Mouse (Mus musculus) limb, embryonic 10.5 days (tissue): ENCODE measurements around the gene 1700029I15Rik. TPM values are rescaled to one million over a fixed set of nuclear protein-coding genes. Genes with fewer than 3 reads are reported as not detected.

Source experiments
- DNase-seq: peaks from one replicate; pipeline ENCODE4 v3.0.0-alpha.2; 2017; ENCODE audit warnings: low spot score
- H3K27ac ChIP-seq: fragments of 300-500 bp; sonication (generic); 2 replicates; pipeline ENCODE4 v1.5.1; 2016; ENCODE audit warnings: mild to moderate bottlenecking
- H3K27me3 ChIP-seq: fragments of 300-500 bp; sonication (generic); 2 replicates; pipeline ENCODE4 v1.6.1; 2016; ENCODE audit warnings: low read depth, mild to moderate bottlenecking; ENCODE audit not compliant: poor library complexity, severe bottlenecking
- H3K36me3 ChIP-seq: fragments of 300-500 bp; sonication (generic); 2 replicates; pipeline ENCODE4 v1.6.1; 2016; ENCODE audit warnings: mild to moderate bottlenecking, moderate library complexity
- H3K4me1 ChIP-seq: fragments of 300-500 bp; sonication (generic); 2 replicates; pipeline ENCODE4 v1.6.1; 2016
- H3K4me3 ChIP-seq: fragments of 300-500 bp; sonication (generic); 2 replicates; pipeline ENCODE4 v1.5.1; 2016; ENCODE audit warnings: mild to moderate bottlenecking, moderate library complexity
- H3K9me3 ChIP-seq: fragments of 300-500 bp; sonication (generic); replicated peaks from 2 replicates; pipeline ENCODE4 v1.6.1; 2016; ENCODE audit warnings: mild to moderate bottlenecking
- WGBS: fragments of 180-500 bp; shearing (Covaris S2); methylation state at CpG from one replicate; pipeline ENCODE4 v1.1.7; 2016; 5-methylcytosine and 5-hydroxymethylcytosine counted together
- microRNA-seq: library from miRNA; unstranded; fragments of <30 nt; microRNA quantifications from one replicate; pipeline ENCODE4, GENCODE M21; 2017
- polyA plus RNA-seq: library from polyadenylated mRNA; unstranded; fragments of >200 nt; fragmentation: Nextera tagmentation; extraction: Ambion mirVana; gene quantifications from 2 replicates; pipeline ENCODE4 v1.2.1, GENCODE M21; 2016

The 1700029I15Rik gene
- polyA plus RNA-seq, 1 experiment from 2014 or later, result 2.5 TPM

DNA sequence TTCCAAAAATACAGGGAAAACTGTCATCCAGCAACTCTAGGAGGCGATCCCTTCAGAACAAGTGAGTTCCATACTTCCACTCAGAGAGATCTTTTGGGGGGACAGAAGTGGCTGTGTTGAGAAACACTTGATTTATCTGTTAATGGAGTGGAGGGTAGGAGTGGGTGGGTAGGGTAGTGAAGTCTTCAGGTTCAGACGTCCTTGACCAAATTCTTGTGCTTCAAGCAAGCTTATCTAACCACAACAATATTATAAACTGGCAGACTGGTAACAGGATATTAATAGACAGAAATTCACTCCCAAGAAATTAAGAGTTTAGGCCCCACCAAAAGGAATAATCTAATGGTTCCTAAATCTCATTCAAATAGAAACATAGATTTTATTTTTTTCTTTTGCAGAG is 47.8 kb downstream of the 1700029I15Rik start:
- Histone ChIP-seq H3K4me3 (no peak overlapping the region), H3K4me1 (peaks cover 44% of the 10 kb centered on the region), H3K9me3 (no peaks in the 10 kb centered on the region), H3K27ac (no peak overlapping the region), H3K36me3 (peaks cover 17% of the 10 kb centered on the region), H3K27me3 (no peaks in the 10 kb centered on the region)
- WGBS, result 82% methylated on average over 2 of the region's 2 CpGs
- no peak for DNase-seq

DNA sequence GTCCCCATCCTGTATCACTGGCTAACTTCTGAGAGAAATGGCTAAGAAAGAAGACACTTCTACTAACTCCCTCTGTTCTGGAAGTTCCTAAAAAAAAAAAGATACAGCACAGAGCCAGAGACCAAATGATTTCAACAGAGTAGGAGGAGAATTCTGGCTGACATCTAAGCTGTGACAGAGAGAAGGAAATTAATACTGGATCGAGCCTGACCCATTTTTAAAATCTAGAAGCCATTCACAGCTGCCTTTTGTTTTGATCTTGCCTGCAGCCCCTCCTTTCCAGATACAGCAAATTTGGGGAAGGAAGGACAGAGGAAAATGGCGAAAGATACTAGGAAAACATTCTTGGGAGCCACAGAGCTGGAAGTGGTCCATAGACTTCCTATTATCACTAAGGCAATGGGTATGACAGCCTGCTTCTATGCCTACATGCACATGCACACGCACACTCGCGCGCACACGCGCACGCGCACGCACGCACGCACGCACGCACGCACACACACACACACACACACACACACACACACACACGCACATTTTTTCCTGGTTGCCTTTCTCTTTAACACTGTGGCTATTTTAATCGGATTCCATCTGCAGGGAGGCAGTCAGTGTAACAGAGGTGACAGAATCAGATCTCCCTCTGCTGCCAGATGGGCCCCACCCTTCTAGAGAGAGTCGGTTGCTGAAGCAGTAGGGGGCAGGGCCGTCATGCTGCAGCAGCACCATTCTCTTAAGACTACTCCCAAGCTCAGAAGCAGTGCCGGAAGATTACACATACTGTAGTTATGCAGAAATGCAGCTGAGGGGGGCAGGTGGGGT is 48.6 kb downstream of the 1700029I15Rik start:
- no peak for DNase-seq
- H3K9me3 ChIP-seq, result no peaks in the 10 kb centered on the region
- 73% methylated on average over 21 of the region's 21 CpGs for WGBS
- H3K36me3 ChIP-seq, result peaks cover 9% of the 10 kb centered on the region
- peak overlapping the region; percentile 22; the same call in 1 of the 2 replicates for H3K4me3 ChIP-seq
- H3K27ac ChIP-seq, result no peak overlapping the region
- peaks cover 44% of the 10 kb centered on the region for H3K4me1 ChIP-seq
- H3K27me3 ChIP-seq, result no peaks in the 10 kb centered on the region

DNA sequence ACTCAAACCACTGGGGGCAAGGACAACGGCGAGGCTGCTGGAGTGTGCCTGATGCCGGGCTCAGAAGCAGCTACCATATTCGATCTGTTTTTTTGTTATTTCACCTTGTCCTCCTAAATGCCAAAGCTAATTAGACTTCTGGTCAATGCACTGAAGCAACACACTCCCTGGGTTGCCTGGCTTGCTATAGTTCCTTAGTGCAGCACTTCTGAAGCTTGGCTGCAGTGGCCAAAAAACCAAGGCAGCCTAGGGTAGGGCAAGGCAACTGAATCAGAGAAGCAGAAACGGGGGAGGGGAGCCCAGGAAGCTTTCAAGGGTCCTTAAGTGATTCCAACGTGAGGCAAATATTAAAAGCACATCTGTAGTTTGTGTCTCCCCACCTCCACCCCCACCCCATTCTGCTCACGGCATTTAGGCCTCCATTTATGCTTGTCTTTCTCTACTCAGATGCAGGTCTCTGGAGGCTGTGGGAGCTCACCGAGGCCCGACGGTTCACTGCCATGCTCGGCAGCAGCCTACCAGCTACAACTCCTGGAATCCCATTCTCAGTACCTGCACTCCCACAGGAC is 49.4 kb downstream of the 1700029I15Rik start:
- WGBS, result 45% methylated on average over 11 of the region's 11 CpGs
- Histone ChIP-seq H3K4me1 (peaks cover 44% of the 10 kb centered on the region), H3K27ac (no peak overlapping the region), H3K9me3 (no peaks in the 10 kb centered on the region), H3K36me3 (peaks cover 2% of the 10 kb centered on the region; the same call in 1 of the 2 replicates), H3K27me3 (no peaks in the 10 kb centered on the region), H3K4me3 (peak overlapping the region; percentile 22; the same call in 1 of the 2 replicates)
- DNase-seq, result no peak

DNA sequence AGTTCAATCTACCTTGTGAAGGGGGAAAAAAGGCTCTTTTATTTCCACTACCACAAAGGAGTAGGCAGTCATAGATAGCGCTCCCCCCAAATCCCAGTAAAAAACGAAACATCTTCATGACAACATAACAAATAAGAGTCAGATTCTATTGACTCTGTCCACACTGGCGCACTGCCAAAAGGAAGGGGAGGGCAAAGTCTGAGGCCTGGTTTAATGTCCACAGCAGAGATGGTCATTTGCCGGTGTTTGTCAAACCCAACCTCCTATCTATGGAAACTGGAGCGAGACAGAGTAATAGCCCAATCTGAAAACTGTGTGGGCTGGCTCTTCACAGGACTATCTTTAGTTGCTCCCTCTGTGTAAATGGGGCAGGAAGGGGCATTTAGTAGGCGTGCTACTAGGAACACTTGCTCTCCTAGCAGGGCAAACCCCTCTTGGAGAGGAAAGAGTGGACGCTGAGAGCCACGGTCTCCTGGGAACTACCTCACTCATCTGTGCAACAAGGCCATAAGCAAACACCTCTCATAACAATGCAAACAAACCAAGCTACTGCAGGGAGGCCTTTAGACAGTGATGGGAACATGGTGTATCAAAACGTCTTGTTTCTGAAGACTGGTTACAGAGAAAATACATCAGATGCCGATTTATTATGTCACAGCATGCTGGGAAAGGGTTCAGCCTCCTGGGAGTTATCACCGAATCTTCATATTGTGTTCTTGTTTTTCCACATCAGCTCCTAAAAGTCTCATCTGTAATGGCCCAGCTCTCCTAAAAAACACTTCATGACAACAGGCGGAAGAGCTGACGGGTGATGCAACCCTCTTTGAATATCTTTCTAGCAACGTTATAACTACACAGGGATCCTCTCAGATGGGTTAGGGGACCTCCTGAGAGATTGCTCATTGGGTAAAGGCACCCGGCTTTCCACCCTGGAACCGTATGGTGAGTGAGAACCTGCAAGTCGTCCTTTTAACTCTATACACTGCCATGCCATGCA is 50.3 kb downstream of the 1700029I15Rik start:
- no peaks in the 10 kb centered on the region for H3K27me3 ChIP-seq
- DNase-seq, result no peak
- no peak overlapping the region for H3K27ac ChIP-seq
- H3K36me3 ChIP-seq, result no peaks in the 10 kb centered on the region
- H3K4me1 ChIP-seq, result peaks cover 44% of the 10 kb centered on the region
- H3K9me3 ChIP-seq, result no peaks in the 10 kb centered on the region
- peak overlapping the region; percentile 74 for H3K4me3 ChIP-seq
- WGBS, result 65% methylated on average over 17 of the region's 17 CpGs

DNA sequence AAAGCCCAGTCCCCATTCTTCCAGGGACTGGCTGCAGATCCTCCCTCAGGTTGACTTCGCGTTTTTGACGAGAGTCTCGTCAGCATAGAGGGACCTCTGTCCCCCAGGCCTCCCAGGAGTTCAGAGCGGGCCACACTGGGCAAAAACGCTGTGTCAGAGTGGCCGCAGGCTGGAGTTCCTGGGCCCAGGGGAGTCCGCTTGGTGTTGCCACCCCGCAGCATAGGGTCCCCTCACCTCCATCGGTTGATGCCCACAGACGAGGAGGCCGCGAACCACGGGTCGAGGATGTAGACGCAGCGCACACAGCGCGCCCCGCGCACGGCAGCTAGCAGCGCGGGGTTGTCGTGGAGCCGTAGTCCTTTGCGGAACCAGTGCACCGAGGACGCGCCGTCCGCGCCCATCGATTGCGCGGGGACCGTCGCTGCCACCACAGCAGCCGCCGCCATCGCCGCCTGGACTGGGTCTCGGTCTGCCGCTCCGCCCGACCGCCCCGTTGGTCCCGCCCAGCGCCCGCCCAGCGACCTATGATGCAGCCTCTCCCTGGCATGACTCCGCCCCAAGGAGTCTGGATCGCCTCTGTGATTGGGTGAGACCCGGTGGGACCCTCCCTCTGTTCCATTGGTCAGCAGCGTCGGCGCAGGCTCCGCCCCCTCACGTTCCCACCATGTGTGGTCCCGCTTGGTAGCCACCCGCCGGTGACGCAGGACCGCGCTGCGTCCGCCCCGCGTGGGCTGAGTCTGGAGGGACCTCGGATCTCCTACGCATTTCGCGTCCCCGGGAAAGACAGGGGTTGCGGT is 51.4 kb downstream of the 1700029I15Rik start, which contains the start of gene Cry2:
TSS of gene Cry2 (minus strand) at position 466 of the 797 bp plus-strand sequence.
- no peaks in the 10 kb centered on the region for H3K27me3 ChIP-seq
- H3K36me3 ChIP-seq, result no peaks in the 10 kb centered on the region
- peak within 1 kb of the TSS; percentile 82 for H3K27ac ChIP-seq
- H3K4me3 ChIP-seq, result peak within 1 kb of the TSS; percentile 74
- under 1% methylated on average over 76 of the region's 76 CpGs for WGBS
- H3K9me3 ChIP-seq, result no peaks in the 10 kb centered on the region
- peak; percentile 97 for DNase-seq
- H3K4me1 ChIP-seq, result peaks cover 39% of the 10 kb centered on the region

DNA sequence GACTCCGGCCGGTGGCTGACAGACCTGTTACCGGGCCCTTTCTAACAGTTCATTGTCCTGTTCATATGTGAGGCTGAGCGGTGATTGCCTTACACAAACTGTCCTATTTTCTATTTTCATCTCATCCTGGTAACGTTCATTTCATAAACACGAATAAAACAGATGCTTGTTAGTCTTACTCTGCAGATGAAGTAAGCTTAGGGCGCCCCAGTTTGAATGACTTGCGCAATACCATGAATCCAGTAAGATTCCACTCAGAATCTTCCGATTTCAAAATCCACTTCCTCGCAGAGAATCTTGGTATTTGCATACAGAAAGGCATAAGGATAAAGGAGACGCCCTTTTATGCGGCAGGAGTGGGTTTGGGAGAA is 52.0 kb downstream of the 1700029I15Rik start:
- H3K4me1 ChIP-seq, result peaks cover 39% of the 10 kb centered on the region
- H3K27ac ChIP-seq, result peak overlapping the region; percentile 82; the same call in 1 of the 2 replicates
- DNase-seq, result no peak
- H3K36me3 ChIP-seq, result no peaks in the 10 kb centered on the region
- H3K27me3 ChIP-seq, result no peaks in the 10 kb centered on the region
- 13% methylated on average over 12 of the region's 12 CpGs for WGBS
- H3K9me3 ChIP-seq, result no peaks in the 10 kb centered on the region
- peak overlapping the region; percentile 74 for H3K4me3 ChIP-seq

DNA sequence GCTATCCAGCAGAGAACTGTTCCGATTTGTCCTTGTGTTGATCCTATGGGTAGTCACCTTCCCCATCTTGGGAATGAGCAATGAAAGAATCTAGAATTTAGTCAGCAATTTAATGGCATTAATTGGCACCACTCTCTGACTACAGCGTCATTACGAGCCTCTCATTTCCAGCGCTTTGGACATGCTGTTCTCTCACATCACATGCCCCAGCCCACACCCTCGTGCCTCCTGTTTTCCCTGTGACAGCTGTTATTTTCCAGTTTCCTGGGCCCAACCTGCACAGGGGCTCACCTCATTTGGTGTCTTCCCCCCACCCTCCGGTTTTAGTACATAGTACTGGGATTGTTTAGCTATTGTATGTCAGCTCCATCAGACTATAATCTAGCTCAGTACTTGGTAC is 52.7 kb downstream of the 1700029I15Rik start:
- Histone ChIP-seq H3K36me3 (no peaks in the 10 kb centered on the region), H3K4me1 (peaks cover 39% of the 10 kb centered on the region), H3K27ac (no peak overlapping the region), H3K4me3 (no peak overlapping the region; the same call in 1 of the 2 replicates), H3K9me3 (no peaks in the 10 kb centered on the region), H3K27me3 (0 out of 2 replicates have a peak, but pooled peaks cover 3% of the 10 kb centered on the region)
- no peak for DNase-seq
- 66% methylated on average over 6 of the region's 6 CpGs for WGBS

Small RNA genes within 50 kb of the gene (microRNA-seq; reads per million reads assigned to microRNA genes)
- gene Mir7000, result not detected

Other genes with a start within 250 kb of the 1700029I15Rik start
- 19.6 and 20.6 TPM in 2 replicates for gene Pex16, start 7.9 kb upstream of the 1700029I15Rik start, polyA plus RNA-seq
- 11.5 and 13.0 TPM in 2 replicates for gene Large2, start 7.7 kb upstream of the 1700029I15Rik start, polyA plus RNA-seq
- gene Mapk8ip1, start 18.7 kb downstream of the 1700029I15Rik start, polyA plus RNA-seq, result 28.5 and 36.3 TPM in 2 replicates
- 19.0 and 25.2 TPM in 2 replicates for gene Cry2, start 51.5 kb downstream of the 1700029I15Rik start, polyA plus RNA-seq
- gene Slc35c1, start 78.0 kb downstream of the 1700029I15Rik start, polyA plus RNA-seq, result 11.1 and 11.2 TPM in 2 replicates
- 1.5 and 2.8 TPM in 2 replicates for gene Chst1, start 217.2 kb downstream of the 1700029I15Rik start, polyA plus RNA-seq